Mouse (Mus musculus): ENCODE measurements around the gene Zbtb9. TPM values are rescaled to one million over a fixed set of nuclear protein-coding genes. Genes with fewer than 3 reads are reported as not detected.

The Zbtb9 gene
- polyA plus RNA-seq, 1 experiment from 2014 or later = 9.2 TPM

DNA sequence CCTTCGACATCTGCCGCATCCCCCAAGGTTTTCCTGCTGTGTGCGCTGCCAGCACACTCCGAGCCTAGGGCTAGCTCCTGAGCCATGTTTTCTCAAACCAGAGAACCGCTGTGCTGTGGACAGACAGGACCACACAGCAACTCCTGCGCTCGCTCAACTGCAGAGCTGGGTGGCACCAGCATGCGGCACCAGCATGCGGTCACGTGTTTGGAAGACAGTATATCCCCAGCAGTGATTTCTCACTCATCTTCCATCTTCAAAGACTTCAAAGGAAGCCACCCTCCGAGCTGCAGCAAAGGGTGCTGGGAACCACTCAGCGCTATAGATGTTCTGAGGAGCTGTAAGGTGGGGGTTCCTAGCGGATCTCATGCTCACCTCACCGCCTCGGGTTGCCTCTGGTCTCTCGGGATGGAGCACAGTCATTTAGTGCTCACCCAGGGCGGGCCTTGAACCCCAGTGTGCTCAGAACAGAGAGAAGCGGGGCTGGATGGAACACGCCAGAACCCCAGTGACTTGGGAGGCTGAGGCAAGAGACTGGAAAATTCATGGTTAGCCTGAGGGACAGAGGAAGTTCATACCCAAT lies 32.0 kb downstream of the Zbtb9 start:
- Histone ChIP-seq H3K4me3 (no peak overlapping the region), H3K9me3 (replicated peaks) (no peaks in the 10 kb centered on the region), H3K9ac (no peak overlapping the region), H3K27ac (no peak overlapping the region), H3K36me3 (no peaks in the 10 kb centered on the region), H3K4me1 (no peaks in the 10 kb centered on the region), H3K27me3 (replicated peaks) (peaks cover 17% of the 10 kb centered on the region), H3K4me2 (no peak overlapping the region)
- ATAC-seq = no peak
- WGBS (ENCODE audit: insufficient replicate concordance) = 35% methylated on average over 19 of the region's 19 CpGs

DNA sequence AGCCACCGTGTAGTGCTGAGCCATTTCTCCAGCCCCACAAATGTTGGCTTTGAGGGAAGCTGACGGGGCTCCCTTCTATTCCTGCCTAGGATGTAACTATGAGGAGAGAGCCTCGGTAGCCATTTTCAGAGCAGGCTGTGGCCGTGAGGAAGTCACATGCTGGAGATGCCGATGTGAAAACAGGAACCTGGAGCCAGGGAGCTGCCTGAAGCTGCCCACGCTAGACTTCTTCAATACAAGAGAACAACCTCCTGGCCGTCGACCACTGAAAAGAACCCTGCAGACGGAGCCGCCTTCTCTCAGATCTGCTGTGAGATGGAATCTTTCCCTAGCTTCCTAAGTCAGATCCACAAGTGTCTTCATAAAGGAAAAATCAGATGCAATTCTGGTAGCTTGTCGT lies 32.7 kb downstream of the Zbtb9 start:
- no peak overlapping the region for H3K4me2 ChIP-seq
- no peak overlapping the region for H3K27ac ChIP-seq
- no peaks in the 10 kb centered on the region for H3K9me3 ChIP-seq (replicated peaks)
- no peaks in the 10 kb centered on the region for H3K4me1 ChIP-seq
- no peak overlapping the region for H3K9ac ChIP-seq
- no peaks in the 10 kb centered on the region for H3K36me3 ChIP-seq
- ATAC-seq = no peak
- H3K27me3 ChIP-seq (replicated peaks) = peaks cover 17% of the 10 kb centered on the region
- 28% methylated on average over 11 of the region's 11 CpGs for WGBS (ENCODE audit: insufficient replicate concordance)
- no peak overlapping the region for H3K4me3 ChIP-seq

DNA sequence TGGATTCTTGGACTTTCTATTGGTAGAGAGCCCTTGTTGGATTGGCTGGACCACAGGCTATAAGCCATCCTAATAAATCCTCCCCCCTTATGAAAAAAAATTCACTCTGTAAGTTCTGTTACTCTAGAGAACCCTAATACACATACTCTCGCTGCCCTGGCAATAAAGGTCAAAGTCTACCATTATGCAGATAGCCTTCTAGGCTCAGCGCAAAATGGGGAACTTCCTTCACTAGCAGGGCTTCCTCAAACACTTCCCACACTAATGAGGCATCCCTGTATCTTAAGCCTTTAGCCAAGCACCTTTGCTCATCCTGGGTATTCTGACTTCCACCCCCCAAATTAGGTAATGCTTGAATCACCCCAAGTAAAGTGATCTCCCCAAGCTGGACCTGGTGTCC lies 35.3 kb downstream of the Zbtb9 start:
- H3K27ac ChIP-seq = no peak overlapping the region
- ATAC-seq = no peak
- no peaks in the 10 kb centered on the region for H3K9me3 ChIP-seq (replicated peaks)
- peaks cover 19% of the 10 kb centered on the region for H3K4me1 ChIP-seq
- no peak overlapping the region for H3K4me3 ChIP-seq
- no peaks in the 10 kb centered on the region for H3K36me3 ChIP-seq
- peaks cover 17% of the 10 kb centered on the region for H3K27me3 ChIP-seq (replicated peaks)
- H3K9ac ChIP-seq = no peak overlapping the region
- 37% methylated on average over 2 of the region's 2 CpGs for WGBS (ENCODE audit: insufficient replicate concordance)
- H3K4me2 ChIP-seq = no peak overlapping the region

DNA sequence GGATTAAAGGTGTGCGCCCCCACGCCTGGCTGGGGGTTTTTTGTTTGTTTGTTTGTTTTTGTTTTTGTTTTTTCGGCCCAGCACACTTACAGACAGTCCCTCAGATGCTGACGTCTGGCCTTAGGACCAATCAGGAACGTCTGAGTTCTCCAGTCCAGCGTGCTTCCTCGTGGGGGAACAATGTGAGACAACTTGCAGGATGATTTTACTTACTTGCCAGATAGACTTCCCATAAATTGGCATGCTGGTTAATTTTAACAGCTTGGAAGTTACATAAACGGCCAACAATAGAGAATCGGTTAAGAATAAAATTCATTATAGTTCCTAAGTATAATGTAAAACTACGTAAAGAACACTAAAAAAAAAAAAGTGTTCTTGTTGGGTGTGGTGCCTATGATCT lies 38.2 kb downstream of the Zbtb9 start:
- H3K4me2 ChIP-seq = no peak overlapping the region
- H3K36me3 ChIP-seq = no peaks in the 10 kb centered on the region
- no peaks in the 10 kb centered on the region; the same call in 1 of the 2 replicates for H3K27me3 ChIP-seq (replicated peaks)
- no peak for ATAC-seq
- WGBS (ENCODE audit: insufficient replicate concordance) = 80% methylated on average over 10 of the region's 10 CpGs
- no peak overlapping the region for H3K4me3 ChIP-seq
- peaks cover 20% of the 10 kb centered on the region for H3K4me1 ChIP-seq
- H3K9ac ChIP-seq = no peak overlapping the region
- H3K9me3 ChIP-seq (replicated peaks) = no peaks in the 10 kb centered on the region
- no peak overlapping the region for H3K27ac ChIP-seq

DNA sequence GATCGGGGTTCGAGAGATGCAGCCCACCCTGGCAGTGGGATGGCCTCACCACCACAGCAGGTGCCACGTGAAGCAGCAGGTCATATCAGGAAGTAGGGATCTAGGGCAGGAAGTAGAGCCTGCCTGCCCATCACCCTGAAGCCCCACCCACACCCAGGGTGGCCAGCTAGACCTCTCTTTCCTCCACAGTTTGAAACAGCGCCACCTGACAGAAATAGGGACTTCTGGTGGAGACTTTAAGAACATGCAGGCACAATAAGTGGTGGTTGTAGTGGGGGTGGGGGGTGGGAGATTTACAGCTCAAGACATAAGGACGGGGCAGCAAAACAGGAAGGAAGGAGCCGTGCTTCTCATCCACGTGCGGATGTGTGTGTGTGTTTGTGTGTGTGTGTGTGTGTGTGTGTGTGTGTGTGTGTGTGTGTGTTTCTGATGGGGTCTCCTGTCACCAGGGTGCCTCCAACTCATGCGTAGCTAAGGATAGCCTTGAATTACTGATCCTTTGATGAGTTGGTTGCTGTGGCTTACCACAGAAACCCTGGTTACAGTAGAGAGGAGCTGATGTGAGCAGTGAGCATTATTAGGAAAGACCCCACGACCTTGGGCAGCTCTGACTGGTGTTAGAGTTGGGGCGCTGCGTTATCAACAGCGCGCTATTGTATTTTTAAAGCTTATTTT lies 39.2 kb downstream of the Zbtb9 start:
- Histone ChIP-seq H3K4me3 (peak overlapping the region; percentile 28), H3K27me3 (replicated peaks) (no peaks in the 10 kb centered on the region; the same call in 1 of the 2 replicates), H3K36me3 (no peaks in the 10 kb centered on the region), H3K4me2 (peak overlapping the region; percentile 62), H3K9me3 (replicated peaks) (no peaks in the 10 kb centered on the region), H3K27ac (peak overlapping the region; percentile 7; the same call in 1 of the 2 replicates), H3K9ac (peak overlapping the region; percentile 29; the same call in 1 of the 2 replicates), H3K4me1 (peaks cover 22% of the 10 kb centered on the region)
- 23% methylated on average over 14 of the region's 14 CpGs for WGBS (ENCODE audit: insufficient replicate concordance)
- ATAC-seq = peak; percentile 68

DNA sequence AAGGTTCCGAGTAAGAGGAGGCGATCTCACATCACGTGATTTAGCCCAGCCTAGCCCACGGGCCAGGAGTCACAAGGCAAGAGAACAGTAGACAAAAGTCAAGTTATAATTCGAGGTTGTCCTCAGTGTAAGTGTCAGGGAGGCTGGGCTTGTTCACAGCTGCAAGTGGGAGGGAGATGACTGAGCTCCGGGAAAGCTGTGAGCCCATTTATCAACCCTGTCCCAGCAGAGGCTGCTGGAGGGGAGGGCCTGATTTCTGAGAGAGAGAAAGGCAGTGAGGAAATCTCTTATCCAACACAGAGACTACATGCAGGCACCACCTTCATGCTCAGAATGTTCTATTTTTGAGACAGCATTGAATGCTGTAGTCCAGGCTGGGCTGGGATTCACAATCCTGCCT lies 39.9 kb downstream of the Zbtb9 start:
- peak overlapping the region; percentile 29; the same call in 1 of the 2 replicates for H3K9ac ChIP-seq
- 30% methylated on average over 6 of the region's 6 CpGs for WGBS (ENCODE audit: insufficient replicate concordance)
- peak; percentile 49; the same call in 1 of the 2 replicates for ATAC-seq

DNA sequence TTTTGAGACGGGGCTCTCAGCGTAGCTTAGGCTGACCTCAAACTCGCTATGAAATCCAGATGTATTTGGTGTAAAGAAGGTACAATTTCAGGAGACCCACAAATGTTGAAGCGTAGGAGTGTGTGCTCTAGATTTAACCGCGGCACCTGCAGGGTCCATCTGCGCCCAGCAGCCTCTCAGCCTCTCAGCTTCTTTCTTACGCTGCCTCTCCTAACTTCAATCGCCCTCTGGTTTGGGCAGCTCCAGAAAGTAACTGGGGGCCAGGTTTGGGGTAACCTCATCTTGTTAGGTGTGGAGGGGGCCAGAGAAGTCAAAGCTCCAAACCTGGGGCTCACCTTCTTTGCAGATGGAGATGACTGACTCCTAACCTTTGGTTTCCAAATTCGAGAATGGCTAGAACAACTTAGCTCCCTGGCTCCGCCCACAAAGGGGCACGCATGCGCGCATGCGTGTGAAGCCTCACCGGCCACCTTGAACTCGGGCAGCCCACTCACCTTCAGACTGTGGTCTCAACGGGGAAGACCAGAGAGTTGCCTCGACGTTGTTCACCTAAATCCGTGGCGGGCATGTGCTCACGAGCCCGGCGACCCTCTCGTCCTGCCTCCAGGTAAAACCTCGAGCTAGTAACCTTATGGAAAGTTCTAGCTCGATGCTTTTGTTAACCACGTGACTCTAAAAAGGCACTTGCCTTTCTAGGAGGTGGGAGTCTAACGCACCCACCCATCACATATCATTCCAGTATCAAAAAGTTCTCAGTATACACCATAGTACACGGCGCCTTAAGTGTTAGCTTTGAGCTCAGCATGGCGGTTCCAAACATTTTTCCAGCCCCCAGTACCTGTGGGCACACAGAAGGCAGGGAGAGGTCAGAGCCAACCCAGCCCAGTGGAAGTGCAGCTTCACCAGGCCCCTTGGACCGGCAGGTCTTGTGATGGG lies 44.9 kb downstream of the Zbtb9 start:
- Histone ChIP-seq H3K9me3 (replicated peaks) (no peaks in the 10 kb centered on the region), H3K36me3 (peaks cover 33% of the 10 kb centered on the region), H3K9ac (peak overlapping the region; percentile 75), H3K4me1 (peaks cover 23% of the 10 kb centered on the region), H3K4me3 (peak overlapping the region; percentile 64), H3K27me3 (replicated peaks) (no peaks in the 10 kb centered on the region), H3K4me2 (peak overlapping the region; percentile 74), H3K27ac (peak overlapping the region; percentile 16)
- ATAC-seq = peak; percentile 69
- WGBS (ENCODE audit: insufficient replicate concordance) = 9% methylated on average over 34 of the region's 34 CpGs

More for the DNA sequence above, 39.9 kb downstream of the Zbtb9 start:
- Histone ChIP-seq H3K27ac (peak overlapping the region; percentile 30; the same call in 1 of the 2 replicates), H3K27me3 (replicated peaks) (no peaks in the 10 kb centered on the region), H3K36me3 (no peaks in the 10 kb centered on the region), H3K4me2 (peak overlapping the region; percentile 62), H3K4me1 (peaks cover 28% of the 10 kb centered on the region), H3K9me3 (replicated peaks) (no peaks in the 10 kb centered on the region), H3K4me3 (no peak overlapping the region)

DNA sequence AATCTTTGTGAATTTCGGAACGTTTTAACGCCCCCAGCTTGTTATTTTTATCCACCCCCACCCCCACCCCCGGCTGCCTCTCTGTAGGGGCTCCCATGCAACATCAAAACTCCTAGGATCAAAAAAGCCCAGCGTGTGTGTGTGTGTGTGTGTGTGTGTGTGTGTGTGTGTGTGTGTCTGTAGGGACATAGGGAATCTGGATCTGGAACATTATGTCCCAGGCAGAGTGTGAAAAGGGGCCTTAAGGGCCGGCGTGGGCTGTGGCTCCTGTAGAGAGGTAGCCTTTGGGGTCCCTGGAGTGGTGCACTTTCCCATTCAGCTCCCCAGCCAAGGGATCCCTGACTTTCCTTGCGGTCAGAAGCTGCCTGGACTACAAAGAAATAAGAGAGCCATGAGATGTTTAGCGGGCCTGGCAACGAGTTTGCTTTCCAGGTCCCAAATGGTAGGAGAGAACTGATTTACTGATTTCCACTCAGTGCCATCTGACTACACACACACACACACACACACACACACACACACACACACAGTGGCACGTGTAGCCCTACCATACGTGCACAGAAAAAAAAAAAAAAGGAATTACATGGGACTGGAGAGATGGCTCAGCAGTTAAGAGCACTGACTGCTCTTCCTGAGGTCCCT lies 45.7 kb downstream of the Zbtb9 start:
- H3K27me3 ChIP-seq (replicated peaks) = no peaks in the 10 kb centered on the region
- no peaks in the 10 kb centered on the region for H3K9me3 ChIP-seq (replicated peaks)
- peak overlapping the region; percentile 16 for H3K27ac ChIP-seq
- H3K4me3 ChIP-seq = peak overlapping the region; percentile 64
- H3K9ac ChIP-seq = peak overlapping the region; percentile 75
- H3K36me3 ChIP-seq = peaks cover 42% of the 10 kb centered on the region
- WGBS (ENCODE audit: insufficient replicate concordance) = 45% methylated on average over 12 of the region's 12 CpGs
- peaks cover 26% of the 10 kb centered on the region for H3K4me1 ChIP-seq
- no peak for ATAC-seq
- peak overlapping the region; percentile 74 for H3K4me2 ChIP-seq

DNA sequence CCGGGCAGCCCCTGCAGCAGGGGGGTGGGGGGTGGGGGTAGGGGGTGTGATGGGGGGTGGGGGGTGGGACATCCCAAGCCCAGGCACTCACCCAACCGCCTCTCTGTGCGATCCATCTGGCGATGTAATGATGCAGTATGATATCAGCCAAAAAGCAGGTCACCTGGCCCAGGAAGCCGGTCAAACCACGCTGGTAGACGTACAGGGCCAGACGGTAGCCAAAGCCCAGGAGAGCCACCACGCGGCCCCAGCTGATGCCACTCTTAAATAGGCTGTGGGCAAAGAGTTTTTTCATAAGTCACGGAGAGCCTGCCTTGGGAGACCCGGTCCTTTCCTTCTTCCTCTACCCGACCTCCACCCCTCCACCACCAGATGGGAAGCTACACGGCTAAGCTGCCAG lies 48.1 kb downstream of the Zbtb9 start:
- WGBS (ENCODE audit: insufficient replicate concordance) = 88% methylated on average over 14 of the region's 14 CpGs
- no peak overlapping the region for H3K27ac ChIP-seq
- no peaks in the 10 kb centered on the region for H3K27me3 ChIP-seq (replicated peaks)
- peaks cover 37% of the 10 kb centered on the region for H3K4me1 ChIP-seq
- peaks cover 66% of the 10 kb centered on the region for H3K36me3 ChIP-seq
- no peaks in the 10 kb centered on the region for H3K9me3 ChIP-seq (replicated peaks)
- no peak for ATAC-seq
- no peak overlapping the region for H3K9ac ChIP-seq
- H3K4me2 ChIP-seq = no peak overlapping the region
- no peak overlapping the region for H3K4me3 ChIP-seq

DNA sequence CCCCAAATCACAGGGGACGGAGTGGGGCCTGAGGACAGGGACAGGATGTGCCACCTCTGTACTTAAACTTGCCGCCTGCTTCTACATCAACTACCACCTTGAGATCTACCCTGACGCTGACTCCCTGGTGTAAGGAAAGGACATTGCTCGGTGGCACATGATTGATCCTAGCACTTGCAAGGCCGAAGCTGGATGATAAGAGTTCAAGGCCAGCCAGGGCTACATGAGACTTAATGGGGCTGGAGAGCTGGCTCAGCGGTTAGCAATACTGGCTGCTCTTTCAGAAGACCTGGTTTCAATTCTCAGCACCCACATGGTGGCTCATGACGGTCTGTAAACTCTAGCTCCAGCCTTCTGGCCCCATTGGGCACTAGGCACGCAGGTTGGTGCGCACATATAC lies 48.8 kb downstream of the Zbtb9 start:
- H3K4me3 ChIP-seq = no peak overlapping the region
- H3K4me2 ChIP-seq = no peak overlapping the region
- H3K4me1 ChIP-seq = peaks cover 44% of the 10 kb centered on the region
- no peaks in the 10 kb centered on the region for H3K9me3 ChIP-seq (replicated peaks)
- ATAC-seq = no peak
- peaks cover 70% of the 10 kb centered on the region for H3K36me3 ChIP-seq
- 83% methylated on average over 9 of the region's 9 CpGs for WGBS (ENCODE audit: insufficient replicate concordance)
- H3K9ac ChIP-seq = no peak overlapping the region
- no peak overlapping the region for H3K27ac ChIP-seq
- no peaks in the 10 kb centered on the region for H3K27me3 ChIP-seq (replicated peaks)

DNA sequence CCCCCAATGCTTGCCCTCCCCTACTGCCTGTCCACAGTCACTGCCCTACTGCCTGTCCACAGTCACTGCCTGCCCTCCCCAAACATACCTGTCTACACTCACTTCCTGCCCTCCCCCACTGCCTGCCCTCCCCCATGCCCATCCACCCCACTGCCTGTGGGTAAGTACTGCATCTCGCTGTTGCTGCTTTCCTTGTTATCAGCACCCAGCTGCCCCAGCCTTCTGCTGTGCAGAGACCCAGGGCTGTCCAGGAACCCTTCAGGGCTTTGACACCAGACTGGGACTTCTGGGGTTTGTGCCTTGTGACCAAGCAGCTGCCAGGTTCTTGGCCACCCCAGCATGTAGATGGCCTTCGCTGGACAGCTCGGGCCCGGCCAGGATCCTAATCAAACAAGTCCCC lies 50.4 kb downstream of the Zbtb9 start:
- Histone ChIP-seq H3K36me3 (peaks cover 70% of the 10 kb centered on the region), H3K4me2 (no peak overlapping the region), H3K27me3 (replicated peaks) (no peaks in the 10 kb centered on the region), H3K4me1 (peaks cover 48% of the 10 kb centered on the region), H3K9me3 (replicated peaks) (no peaks in the 10 kb centered on the region), H3K4me3 (no peak overlapping the region), H3K27ac (no peak overlapping the region), H3K9ac (0 out of 2 replicates have a peak overlapping the region, but pooled peaks have one; percentile 10)
- peak; percentile 51; the same call in 1 of the 2 replicates for ATAC-seq
- 66% methylated on average over 4 of the region's 4 CpGs for WGBS (ENCODE audit: insufficient replicate concordance)

Data from liver, embryonic 12.5 days (tissue).